Mouse (Mus musculus): ENCODE data around the gene Gm4302. TPM values are rescaled to one million over a fixed set of nuclear protein-coding genes. Genes with fewer than 3 reads are reported as not detected.
"Not testable (repeated sequence)": the region's sequence is repeated elsewhere in the genome, so short reads cannot be mapped to it uniquely, and the experiment has no call there.

Gene Gm4302
- polyA plus RNA-seq (2015; fragmentation: Nextera tagmentation; extraction: Ambion mirVana) = not detected in 2 replicates

DNA sequence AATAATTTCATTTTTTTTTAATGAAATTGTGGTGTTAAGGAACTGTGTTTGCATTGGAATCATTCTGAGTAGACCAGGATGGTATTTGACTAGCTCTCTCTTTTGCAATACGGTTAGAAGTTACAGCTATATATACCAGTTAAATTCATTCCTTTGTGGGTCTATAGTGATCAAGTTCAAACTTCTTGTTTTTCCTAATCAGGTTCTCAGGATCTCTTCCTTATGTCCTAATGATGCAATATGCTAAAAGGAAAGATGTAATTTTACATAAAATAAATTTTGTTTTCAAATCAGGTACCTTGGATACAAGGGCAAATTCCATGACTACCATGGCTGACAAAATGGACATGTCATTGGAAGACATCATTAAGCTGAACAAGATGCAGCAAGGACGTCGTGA, at the start of gene Gm4302:
Gene Gm4302 (plus strand): TSS at position 301 of the 400 bp plus-strand sequence.
- H3K36me3 ChIP-seq; H3K4me3 ChIP-seq; H3K9me3 ChIP-seq; ATAC-seq (ENCODE audit: low FRiP score); H3K9ac ChIP-seq; H3K27ac ChIP-seq; H3K27me3 ChIP-seq; H3K4me1 ChIP-seq (replicated peaks); H3K4me2 ChIP-seq: not testable (repeated sequence)
- no CpG with 5 or more reads among the region's 3 CpGs for WGBS

DNA sequence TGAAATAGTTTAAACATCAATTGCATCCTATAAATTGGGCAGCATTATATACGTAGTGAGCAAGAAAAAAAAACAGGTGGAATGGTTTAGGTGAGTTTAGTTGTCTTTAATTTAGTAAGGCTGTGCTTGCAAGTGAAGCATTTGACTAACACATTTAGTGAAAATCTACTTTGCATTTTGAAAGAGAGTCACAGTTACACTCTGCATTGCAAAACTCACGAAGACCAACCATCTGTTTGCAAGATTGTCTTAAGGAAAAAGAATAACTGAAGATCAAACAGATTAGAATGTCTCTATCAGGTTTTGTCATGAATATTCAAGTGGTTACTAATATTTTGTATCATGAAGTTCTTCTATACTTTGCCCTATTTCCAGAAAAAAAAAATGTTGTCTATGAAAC, 44.5 kb upstream of the Gm4302 start:
- Histone ChIP-seq H3K36me3 (no peaks in the 10 kb centered on the region), H3K27me3 (no peaks in the 10 kb centered on the region), H3K4me1 (replicated peaks) (no peaks in the 10 kb centered on the region), H3K4me2 (no peak overlapping the region), H3K9me3 (no peaks in the 10 kb centered on the region), H3K4me3 (no peak overlapping the region), H3K9ac (no peak overlapping the region), H3K27ac (no peak overlapping the region)
- no peak for ATAC-seq (ENCODE audit: low FRiP score)
- 92% methylated on average over 2 of the region's 2 CpGs for WGBS

DNA sequence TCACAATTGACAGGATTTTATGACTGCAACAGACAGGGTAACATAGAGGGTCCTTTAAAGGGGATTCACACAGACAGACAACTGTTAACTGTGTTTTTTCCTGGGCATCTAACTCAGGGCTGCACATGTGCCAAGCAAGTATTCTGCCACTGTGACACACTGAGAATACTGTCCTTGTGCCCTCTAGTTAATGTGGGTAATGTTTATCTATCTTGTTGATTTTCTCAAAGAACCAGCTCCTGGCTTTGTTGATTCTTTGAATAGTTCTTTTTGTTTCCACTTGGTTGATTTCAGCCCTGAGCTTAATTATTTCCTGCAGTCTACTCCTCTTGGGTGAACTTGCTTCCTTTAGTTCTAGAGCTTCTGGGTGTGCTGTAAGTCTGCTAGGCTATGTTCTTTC, 40.5 kb upstream of the Gm4302 start:
- not testable (repeated sequence) for H3K27ac ChIP-seq; H3K4me1 ChIP-seq (replicated peaks); H3K4me2 ChIP-seq; H3K4me3 ChIP-seq; H3K9me3 ChIP-seq; H3K27me3 ChIP-seq; H3K9ac ChIP-seq; H3K36me3 ChIP-seq; ATAC-seq (ENCODE audit: low FRiP score)

DNA sequence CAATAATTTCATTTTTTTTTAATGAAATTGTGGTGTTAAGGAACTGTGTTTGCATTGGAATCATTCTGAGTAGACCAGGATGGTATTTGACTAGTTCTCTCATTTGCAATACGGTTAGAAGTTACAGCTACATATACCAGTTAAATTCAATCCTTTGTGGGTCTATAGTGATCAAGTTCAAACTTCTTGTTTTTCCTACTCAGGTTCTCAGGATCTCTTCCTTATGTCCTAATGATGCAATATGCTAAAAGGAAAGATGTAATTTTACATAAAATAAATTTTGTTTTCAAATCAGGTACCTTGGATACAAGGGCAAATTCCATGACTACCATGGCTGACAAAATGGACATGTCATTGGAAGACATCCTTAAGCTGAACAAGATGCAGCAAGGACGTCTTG, 5.3 kb upstream of the Gm4302 start, which contains the start of gene Gm4301:
Gene Gm4301 (plus strand): TSS at position 301 of the 400 bp plus-strand sequence.
- not testable (repeated sequence) for H3K4me1 ChIP-seq (replicated peaks); H3K27ac ChIP-seq; H3K9me3 ChIP-seq; ATAC-seq (ENCODE audit: low FRiP score); H3K27me3 ChIP-seq; H3K4me2 ChIP-seq; H3K36me3 ChIP-seq; H3K4me3 ChIP-seq; H3K9ac ChIP-seq
- WGBS = no CpG with 5 or more reads among the region's 2 CpGs

DNA sequence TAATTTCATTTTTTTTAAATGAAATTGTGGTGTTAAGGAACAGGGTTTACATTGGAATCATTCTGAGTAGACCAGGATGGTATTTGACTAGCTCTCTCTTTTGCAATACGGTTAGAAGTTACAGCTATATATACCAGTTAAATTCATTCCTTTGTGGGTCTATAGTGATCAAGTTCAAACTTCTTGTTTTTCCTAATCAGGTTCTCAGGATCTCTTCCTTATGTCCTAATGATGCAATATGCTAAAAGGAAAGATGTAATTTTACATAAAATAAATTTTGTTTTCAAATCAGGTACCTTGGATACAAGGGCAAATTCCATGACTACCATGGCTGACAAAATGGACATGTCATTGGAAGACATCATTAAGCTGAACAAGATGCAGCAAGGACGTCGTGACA, 5.0 kb downstream of the Gm4302 start, which contains the start of gene Gm4303:
Gene Gm4303 (plus strand): TSS at position 301 of the 400 bp plus-strand sequence.
- not testable (repeated sequence) for H3K4me2 ChIP-seq; H3K9ac ChIP-seq; H3K27me3 ChIP-seq; H3K27ac ChIP-seq; H3K4me1 ChIP-seq (replicated peaks); H3K36me3 ChIP-seq; H3K9me3 ChIP-seq; H3K4me3 ChIP-seq; ATAC-seq (ENCODE audit: low FRiP score)
- WGBS = no CpG with 5 or more reads among the region's 3 CpGs

DNA sequence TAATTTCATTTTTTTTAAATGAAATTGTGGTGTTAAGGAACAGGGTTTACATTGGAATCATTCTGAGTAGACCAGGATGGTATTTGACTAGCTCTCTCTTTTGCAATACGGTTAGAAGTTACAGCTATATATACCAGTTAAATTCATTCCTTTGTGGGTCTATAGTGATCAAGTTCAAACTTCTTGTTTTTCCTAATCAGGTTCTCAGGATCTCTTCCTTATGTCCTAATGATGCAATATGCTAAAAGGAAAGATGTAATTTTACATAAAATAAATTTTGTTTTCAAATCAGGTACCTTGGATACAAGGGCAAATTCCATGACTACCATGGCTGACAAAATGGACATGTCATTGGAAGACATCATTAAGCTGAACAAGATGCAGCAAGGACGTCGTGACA, 10.2 kb downstream of the Gm4302 start, which contains the start of gene Gm4305:
Gene Gm4305 (plus strand): TSS at position 301 of the 400 bp plus-strand sequence.
- H3K36me3 ChIP-seq; ATAC-seq (ENCODE audit: low FRiP score); H3K9ac ChIP-seq; H3K4me1 ChIP-seq (replicated peaks); H3K27ac ChIP-seq; H3K4me3 ChIP-seq; H3K4me2 ChIP-seq; H3K9me3 ChIP-seq; H3K27me3 ChIP-seq: not testable (repeated sequence)
- WGBS = no CpG with 5 or more reads among the region's 3 CpGs

DNA sequence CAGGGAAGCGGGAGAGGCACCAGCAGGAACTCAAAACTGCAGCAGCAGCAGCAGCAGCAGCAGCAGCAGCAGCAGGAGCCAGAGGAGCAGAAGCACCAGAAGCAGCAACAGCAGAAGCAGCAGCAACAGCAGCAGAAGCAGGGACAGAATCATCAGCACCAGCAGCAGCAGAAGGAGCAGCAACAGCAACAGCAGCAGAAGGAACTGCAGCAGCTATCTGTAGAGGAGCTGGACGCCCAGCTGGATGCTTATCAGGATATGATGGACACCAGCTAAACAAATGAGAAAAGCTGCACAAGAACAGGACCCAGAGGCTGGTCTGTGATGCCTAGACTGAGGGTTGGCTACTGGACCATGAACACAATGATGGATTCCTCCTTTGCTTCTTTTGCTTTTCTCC, 16.2 kb downstream of the Gm4302 start:
- not testable (repeated sequence) for H3K36me3 ChIP-seq; H3K4me2 ChIP-seq; H3K9me3 ChIP-seq; H3K27ac ChIP-seq; H3K9ac ChIP-seq; H3K4me3 ChIP-seq; H3K4me1 ChIP-seq (replicated peaks); H3K27me3 ChIP-seq; ATAC-seq (ENCODE audit: low FRiP score)
- 97% methylated on average over 2 of the region's 2 CpGs for WGBS

DNA sequence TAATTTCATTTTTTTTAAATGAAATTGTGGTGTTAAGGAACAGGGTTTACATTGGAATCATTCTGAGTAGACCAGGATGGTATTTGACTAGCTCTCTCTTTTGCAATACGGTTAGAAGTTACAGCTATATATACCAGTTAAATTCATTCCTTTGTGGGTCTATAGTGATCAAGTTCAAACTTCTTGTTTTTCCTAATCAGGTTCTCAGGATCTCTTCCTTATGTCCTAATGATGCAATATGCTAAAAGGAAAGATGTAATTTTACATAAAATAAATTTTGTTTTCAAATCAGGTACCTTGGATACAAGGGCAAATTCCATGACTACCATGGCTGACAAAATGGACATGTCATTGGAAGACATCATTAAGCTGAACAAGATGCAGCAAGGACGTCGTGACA, 20.4 kb downstream of the Gm4302 start, which contains the start of gene Gm4307:
Gene Gm4307 (plus strand): TSS at position 301 of the 400 bp plus-strand sequence.
- no CpG with 5 or more reads among the region's 3 CpGs for WGBS

DNA sequence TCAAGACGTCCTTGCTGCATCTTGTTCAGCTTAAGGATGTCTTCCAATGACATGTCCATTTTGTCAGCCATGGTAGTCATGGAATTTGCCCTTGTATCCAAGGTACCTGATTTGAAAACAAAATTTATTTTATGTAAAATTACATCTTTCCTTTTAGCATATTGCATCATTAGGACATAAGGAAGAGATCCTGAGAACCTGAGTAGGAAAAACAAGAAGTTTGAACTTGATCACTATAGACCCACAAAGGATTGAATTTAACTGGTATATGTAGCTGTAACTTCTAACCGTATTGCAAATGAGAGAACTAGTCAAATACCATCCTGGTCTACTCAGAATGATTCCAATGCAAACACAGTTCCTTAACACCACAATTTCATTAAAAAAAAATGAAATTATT, 41.8 kb downstream of the Gm4302 start, which contains the start of gene Gm4312:
Gene Gm4312 (minus strand): TSS at position 101 of the 400 bp plus-strand sequence.
- H3K9me3 ChIP-seq; H3K9ac ChIP-seq; ATAC-seq (ENCODE audit: low FRiP score); H3K27ac ChIP-seq; H3K27me3 ChIP-seq; H3K4me2 ChIP-seq; H3K4me3 ChIP-seq; H3K36me3 ChIP-seq; H3K4me1 ChIP-seq (replicated peaks): not testable (repeated sequence)
- WGBS = no CpG with 5 or more reads among the region's 2 CpGs

More for the DNA sequence above, 20.4 kb downstream of the Gm4302 start, which contains the start of gene Gm4307:
- H3K27me3 ChIP-seq; H3K4me1 ChIP-seq (replicated peaks); H3K27ac ChIP-seq; H3K9ac ChIP-seq; H3K9me3 ChIP-seq; ATAC-seq (ENCODE audit: low FRiP score); H3K4me2 ChIP-seq; H3K36me3 ChIP-seq; H3K4me3 ChIP-seq: not testable (repeated sequence)

Other genes starting within 250 kb of the Gm4302 start
- gene Gm4301, start 5.2 kb upstream of the Gm4302 start, polyA plus RNA-seq (2015; fragmentation: Nextera tagmentation; extraction: Ambion mirVana) = not detected in 2 replicates
- not detected in 2 replicates for gene Gm4303, start 5.1 kb downstream of the Gm4302 start, polyA plus RNA-seq (2015; fragmentation: Nextera tagmentation; extraction: Ambion mirVana)
- gene Gm4305, start 10.3 kb downstream of the Gm4302 start, polyA plus RNA-seq (2015; fragmentation: Nextera tagmentation; extraction: Ambion mirVana) = not detected in 2 replicates
- not detected in 2 replicates for gene Gm4307, start 20.5 kb downstream of the Gm4302 start, polyA plus RNA-seq (2015; fragmentation: Nextera tagmentation; extraction: Ambion mirVana)
- not detected in 2 replicates for gene Gm4312, start 41.7 kb downstream of the Gm4302 start, polyA plus RNA-seq (2015; fragmentation: Nextera tagmentation; extraction: Ambion mirVana)
- 9.5 and 11.8 TPM in 2 replicates for gene Tmtc3, start 146.5 kb downstream of the Gm4302 start, polyA plus RNA-seq (2015; fragmentation: Nextera tagmentation; extraction: Ambion mirVana)
- gene Cep290, start 146.7 kb downstream of the Gm4302 start, polyA plus RNA-seq (2015; fragmentation: Nextera tagmentation; extraction: Ambion mirVana) = 6.5 and 6.6 TPM in 2 replicates
- gene 4930430F08Rik, start 249.6 kb downstream of the Gm4302 start, polyA plus RNA-seq (2015; fragmentation: Nextera tagmentation; extraction: Ambion mirVana) = 10.8 and 14.5 TPM in 2 replicates
- 0.14 TPM in 1 of 2 replicates, not detected in the other for gene 1700017N19Rik, start 249.6 kb downstream of the Gm4302 start, polyA plus RNA-seq (2015; fragmentation: Nextera tagmentation; extraction: Ambion mirVana)

Data from hindbrain, embryonic 13.5 days (tissue).